Mouse (Mus musculus): ENCODE measurements around the gene Wdr76. TPM values are rescaled to one million over a fixed set of nuclear protein-coding genes. Genes with fewer than 3 reads are reported as not detected.

Wdr76 gene
- polyA plus RNA-seq, 1 experiment from 2014 or later = 8.8 TPM

- no peak overlapping the region for H3K9ac ChIP-seq
- peaks cover 25% of the 10 kb centered on the region for H3K36me3 ChIP-seq
- no peaks in the 10 kb centered on the region for H3K9me3 ChIP-seq
- no peak for ATAC-seq (ENCODE audit: borderline replicate concordance, extremely low read depth, low FRiP score, low TSS enrichment)
- no peak overlapping the region for H3K4me2 ChIP-seq
- H3K4me1 ChIP-seq = no peaks in the 10 kb centered on the region
- no peak overlapping the region for H3K4me3 ChIP-seq
- 89% methylated on average over 2 of the region's 2 CpGs for WGBS
- no peak overlapping the region for H3K27ac ChIP-seq
- H3K27me3 ChIP-seq = no peaks in the 10 kb centered on the region
These were observed 18.5 kb downstream of the Wdr76 start for GRCm38 (mm10) chr2:121525056-121525455.

- Histone ChIP-seq H3K4me1 (no peaks in the 10 kb centered on the region), H3K36me3 (peaks cover 28% of the 10 kb centered on the region), H3K4me2 (no peak overlapping the region), H3K9me3 (no peaks in the 10 kb centered on the region), H3K27ac (no peak overlapping the region), H3K9ac (no peak overlapping the region), H3K4me3 (no peak overlapping the region), H3K27me3 (no peaks in the 10 kb centered on the region)
- ATAC-seq (ENCODE audit: borderline replicate concordance, extremely low read depth, low FRiP score, low TSS enrichment) = no peak
- 80% methylated on average over 3 of the region's 3 CpGs for WGBS
These were observed 38.3 kb downstream of the Wdr76 start for GRCm38 (mm10) chr2:121544829-121545228.

GRCm38 (mm10) chr2:121549630-121550029, 43.1 kb downstream of the Wdr76 start:
- Histone ChIP-seq H3K27ac (no peak overlapping the region), H3K4me2 (no peak overlapping the region), H3K4me3 (no peak overlapping the region), H3K9ac (no peak overlapping the region), H3K9me3 (no peaks in the 10 kb centered on the region), H3K27me3 (no peaks in the 10 kb centered on the region), H3K36me3 (peaks cover 11% of the 10 kb centered on the region; the same call in 1 of the 2 replicates), H3K4me1 (no peaks in the 10 kb centered on the region)
- no peak for ATAC-seq (ENCODE audit: borderline replicate concordance, extremely low read depth, low FRiP score, low TSS enrichment)
- 86% methylated on average over 6 of the region's 6 CpGs for WGBS

DNA sequence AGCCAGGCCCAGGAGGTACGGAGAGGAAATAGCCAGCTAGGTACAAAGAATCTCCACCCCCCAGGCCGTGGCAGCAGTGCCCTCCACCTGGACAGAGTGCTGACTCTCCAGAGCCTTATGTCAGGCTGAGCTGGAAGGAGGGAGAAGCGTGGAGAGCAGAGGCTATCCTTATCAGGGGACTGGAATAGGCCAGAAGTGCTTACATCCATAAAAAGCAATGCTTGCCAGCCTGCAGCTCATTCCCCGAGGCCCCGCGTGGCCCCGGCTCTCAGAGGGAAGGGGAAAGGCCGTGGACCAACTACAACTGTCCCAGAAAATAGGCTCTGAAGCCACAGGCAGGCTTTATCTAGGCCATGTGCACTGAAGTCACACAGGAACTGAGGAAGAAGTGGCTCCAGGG, 44.7 kb downstream of the Wdr76 start:
- ATAC-seq (ENCODE audit: borderline replicate concordance, extremely low read depth, low FRiP score, low TSS enrichment) = no peak

GRCm38 (mm10) chr2:121563117-121563516, 56.6 kb downstream of the Wdr76 start:
- 81% methylated on average over 3 of the region's 3 CpGs for WGBS
- Histone ChIP-seq H3K36me3 (no peaks in the 10 kb centered on the region), H3K4me1 (no peaks in the 10 kb centered on the region), H3K4me3 (no peak overlapping the region), H3K27ac (no peak overlapping the region), H3K9me3 (no peaks in the 10 kb centered on the region), H3K4me2 (no peak overlapping the region), H3K9ac (no peak overlapping the region), H3K27me3 (no peaks in the 10 kb centered on the region)
- ATAC-seq (ENCODE audit: borderline replicate concordance, extremely low read depth, low FRiP score, low TSS enrichment) = no peak

More for the DNA sequence above, 44.7 kb downstream of the Wdr76 start:
- Histone ChIP-seq H3K36me3 (peaks cover 2% of the 10 kb centered on the region; the same call in 1 of the 2 replicates), H3K4me1 (no peaks in the 10 kb centered on the region), H3K27ac (no peak overlapping the region), H3K9me3 (no peaks in the 10 kb centered on the region), H3K4me2 (no peak overlapping the region), H3K4me3 (no peak overlapping the region), H3K27me3 (no peaks in the 10 kb centered on the region), H3K9ac (no peak overlapping the region)
- WGBS = 73% methylated on average over 8 of the region's 8 CpGs

DNA sequence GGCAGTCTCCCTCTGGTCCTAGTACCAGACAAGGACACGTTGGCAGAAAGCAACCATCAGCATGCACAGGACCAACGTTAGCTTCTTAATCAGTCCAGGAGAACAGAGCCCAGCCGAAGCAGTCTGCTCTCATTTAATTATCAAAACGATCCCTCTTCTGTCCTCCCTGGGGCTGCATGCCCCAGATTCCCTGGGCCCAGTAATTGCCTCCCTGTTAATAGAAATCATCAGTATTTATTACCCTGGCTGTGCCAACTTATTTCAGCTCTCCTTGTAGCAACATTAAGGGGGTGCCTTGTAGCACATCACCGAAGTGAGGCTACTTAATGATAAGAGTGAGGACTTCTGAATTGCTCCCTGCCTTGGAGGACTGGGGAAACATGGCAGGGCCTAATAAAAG, 59.4 kb downstream of the Wdr76 start:
- Histone ChIP-seq H3K4me2 (no peak overlapping the region), H3K9ac (no peak overlapping the region), H3K9me3 (no peaks in the 10 kb centered on the region), H3K36me3 (no peaks in the 10 kb centered on the region), H3K27me3 (no peaks in the 10 kb centered on the region), H3K4me3 (no peak overlapping the region), H3K27ac (no peak overlapping the region), H3K4me1 (no peaks in the 10 kb centered on the region)
- 74% methylated on average over 5 of the region's 5 CpGs for WGBS
- no peak for ATAC-seq (ENCODE audit: borderline replicate concordance, extremely low read depth, low FRiP score, low TSS enrichment)

DNA sequence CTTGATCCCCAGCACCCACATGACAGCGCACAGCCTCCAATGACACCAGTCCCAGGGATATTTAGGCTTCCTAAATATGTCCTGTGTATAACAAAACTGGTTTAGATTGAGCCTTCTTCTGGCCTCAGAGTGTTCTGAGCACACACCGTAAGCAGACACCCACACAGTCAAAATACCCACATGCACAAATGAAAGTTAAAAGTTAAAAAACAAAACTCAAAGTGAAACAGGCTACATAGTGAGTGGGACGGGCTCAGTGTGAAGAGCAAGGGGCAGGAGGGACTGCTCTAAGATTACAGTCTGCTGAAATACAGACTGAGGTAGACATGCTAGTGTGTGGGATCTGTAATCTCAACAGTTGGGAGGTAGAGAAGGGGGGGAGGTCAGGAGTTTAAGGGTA, 63.5 kb downstream of the Wdr76 start:
- no peaks in the 10 kb centered on the region for H3K9me3 ChIP-seq
- H3K4me3 ChIP-seq = no peak overlapping the region
- H3K9ac ChIP-seq = no peak overlapping the region
- no peaks in the 10 kb centered on the region for H3K36me3 ChIP-seq
- H3K27me3 ChIP-seq = no peaks in the 10 kb centered on the region; the same call in 1 of the 2 replicates
- no peak overlapping the region for H3K4me2 ChIP-seq
- peaks cover 12% of the 10 kb centered on the region for H3K4me1 ChIP-seq
- H3K27ac ChIP-seq = no peak overlapping the region
- 78% methylated on average over 3 of the region's 3 CpGs for whole genome bisulfite sequencing
- ATAC-seq (ENCODE audit: borderline replicate concordance, extremely low read depth, low FRiP score, low TSS enrichment) = no peak

- ATAC-seq (ENCODE audit: borderline replicate concordance, extremely low read depth, low FRiP score, low TSS enrichment) = no peak
- Histone ChIP-seq H3K9ac (no peak overlapping the region), H3K4me1 (peaks cover 23% of the 10 kb centered on the region), H3K36me3 (no peaks in the 10 kb centered on the region), H3K27me3 (no peaks in the 10 kb centered on the region; the same call in 1 of the 2 replicates), H3K4me3 (no peak overlapping the region), H3K9me3 (no peaks in the 10 kb centered on the region), H3K27ac (no peak overlapping the region), H3K4me2 (no peak overlapping the region)
- WGBS = 67% methylated on average over 8 of the region's 8 CpGs
These were observed 64.6 kb downstream of the Wdr76 start for GRCm38 (mm10) chr2:121570999-121571655.

DNA sequence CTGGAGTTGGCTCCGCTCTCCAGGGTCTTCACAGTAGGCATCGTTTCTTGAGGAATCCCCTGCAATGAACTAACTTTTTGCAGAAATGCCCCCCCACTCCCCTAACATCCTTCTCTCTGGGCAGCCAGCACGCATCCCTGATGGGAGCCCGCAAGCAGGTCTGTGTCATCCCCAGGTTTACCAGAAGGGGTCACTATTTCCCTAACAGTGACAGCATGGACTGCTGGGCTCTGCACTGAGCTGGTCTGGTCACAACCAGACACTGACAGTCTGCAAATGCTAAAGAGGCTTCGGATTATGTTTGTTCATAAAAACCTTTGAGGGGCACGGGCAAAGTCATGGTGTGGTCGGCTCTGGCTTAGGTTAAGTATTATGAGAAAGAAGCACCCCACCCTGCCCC, 65.3 kb downstream of the Wdr76 start:
- no peaks in the 10 kb centered on the region for H3K9me3 ChIP-seq
- WGBS = 11% methylated on average over 7 of the region's 7 CpGs
- peak; percentile 69; the same call in 1 of the 2 replicates for ATAC-seq (ENCODE audit: borderline replicate concordance, extremely low read depth, low FRiP score, low TSS enrichment)
- peaks cover 26% of the 10 kb centered on the region for H3K4me1 ChIP-seq
- no peak overlapping the region for H3K27ac ChIP-seq
- no peak overlapping the region for H3K9ac ChIP-seq
- H3K4me3 ChIP-seq = no peak overlapping the region
- no peaks in the 10 kb centered on the region for H3K36me3 ChIP-seq
- no peaks in the 10 kb centered on the region; the same call in 1 of the 2 replicates for H3K27me3 ChIP-seq
- H3K4me2 ChIP-seq = no peak overlapping the region

DNA sequence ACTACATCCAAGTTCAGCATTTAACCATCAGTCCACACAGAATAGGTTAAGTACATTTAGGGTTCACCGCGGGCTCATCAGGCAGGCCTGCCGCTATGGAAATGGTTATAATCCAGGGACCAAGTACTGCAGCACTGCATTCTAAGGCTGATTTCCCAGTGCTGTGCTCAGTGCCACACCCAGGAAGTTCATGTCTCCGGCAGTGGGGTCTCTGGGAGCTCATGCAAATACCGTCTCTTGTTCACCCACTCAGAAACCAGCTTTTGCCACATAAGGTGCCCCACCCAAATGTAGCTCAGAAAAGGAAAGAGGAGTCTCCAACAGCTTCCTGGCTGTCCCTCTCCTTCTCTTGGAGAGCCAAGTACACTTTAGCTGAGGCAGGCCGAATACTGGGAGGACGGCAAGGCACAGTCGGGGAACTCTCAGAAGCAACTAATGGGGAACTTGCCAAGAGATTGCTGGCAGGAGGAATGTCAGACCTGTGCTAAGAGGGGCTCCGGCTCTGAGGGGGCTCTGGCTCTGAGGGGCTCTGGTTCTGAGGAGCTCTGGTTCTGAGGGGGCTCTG, 67.6 kb downstream of the Wdr76 start:
- no peak overlapping the region for H3K4me3 ChIP-seq
- no peaks in the 10 kb centered on the region for H3K36me3 ChIP-seq
- ATAC-seq (ENCODE audit: borderline replicate concordance, extremely low read depth, low FRiP score, low TSS enrichment) = no peak
- no peaks in the 10 kb centered on the region; the same call in 1 of the 2 replicates for H3K27me3 ChIP-seq
- H3K9ac ChIP-seq = no peak overlapping the region
- 53% methylated on average over 9 of the region's 9 CpGs for WGBS
- no peak overlapping the region for H3K4me2 ChIP-seq
- peak overlapping the region; percentile 8; the same call in 1 of the 2 replicates for H3K27ac ChIP-seq
- H3K4me1 ChIP-seq = peaks cover 26% of the 10 kb centered on the region
- no peaks in the 10 kb centered on the region for H3K9me3 ChIP-seq

DNA sequence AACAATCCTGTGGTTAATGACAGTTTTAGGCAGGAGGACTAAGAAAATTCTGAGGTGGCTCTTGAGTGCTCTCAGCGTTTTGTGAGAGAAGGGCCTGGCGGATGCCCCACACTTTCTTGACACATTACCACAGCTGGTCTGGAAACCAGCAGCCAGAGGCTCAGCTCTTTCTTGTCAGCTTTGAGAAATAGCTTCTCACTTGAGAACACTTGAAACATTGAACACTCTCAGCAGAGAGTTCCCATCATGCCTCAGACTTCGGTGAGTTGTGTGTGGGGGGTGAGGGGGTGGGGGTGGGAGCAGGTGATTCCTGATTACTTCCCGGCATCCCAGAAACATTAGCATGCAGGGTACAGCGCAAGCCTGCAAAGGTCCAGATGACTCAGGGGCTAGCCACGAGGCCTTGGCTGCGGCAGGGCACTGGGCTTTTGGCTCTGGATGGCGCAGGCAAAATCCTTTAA, 69.2 kb downstream of the Wdr76 start:
- no peak overlapping the region for H3K4me3 ChIP-seq
- peak; percentile 60; the same call in 1 of the 2 replicates for ATAC-seq (ENCODE audit: borderline replicate concordance, extremely low read depth, low FRiP score, low TSS enrichment)
- no peaks in the 10 kb centered on the region; the same call in 1 of the 2 replicates for H3K27me3 ChIP-seq
- H3K36me3 ChIP-seq = no peaks in the 10 kb centered on the region
- peaks cover 26% of the 10 kb centered on the region for H3K4me1 ChIP-seq
- H3K9ac ChIP-seq = no peak overlapping the region
- H3K4me2 ChIP-seq = no peak overlapping the region
- WGBS = 28% methylated on average over 8 of the region's 8 CpGs
- peak overlapping the region; percentile 32; the same call in 1 of the 2 replicates for H3K27ac ChIP-seq
- H3K9me3 ChIP-seq = no peaks in the 10 kb centered on the region

DNA sequence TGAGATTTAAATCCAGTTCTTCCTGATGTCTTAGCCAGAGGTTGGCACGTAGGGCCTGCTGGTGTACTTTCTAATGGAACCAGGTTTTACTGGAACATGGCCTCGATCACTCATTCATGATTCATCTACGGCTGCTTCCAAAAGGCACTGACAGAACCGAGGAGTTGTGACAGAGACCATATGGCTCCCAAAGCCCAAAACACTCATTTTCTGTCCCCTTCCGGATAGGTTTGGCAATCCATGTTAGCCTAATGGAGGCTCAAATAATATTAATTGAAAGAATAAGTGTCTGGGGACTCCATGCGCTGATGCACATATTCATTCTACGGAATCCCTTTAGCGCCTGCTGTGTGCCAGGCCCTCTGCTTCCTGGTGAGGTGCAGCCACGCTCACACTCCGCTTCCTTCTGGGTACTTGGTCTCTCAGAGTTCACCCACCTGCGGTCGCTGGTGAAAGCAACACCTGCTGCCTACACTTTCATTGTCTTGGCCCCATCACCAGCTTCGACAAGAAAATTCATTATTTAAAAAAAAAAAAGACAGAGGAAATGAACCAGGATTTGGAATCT, 76.4 kb downstream of the Wdr76 start:
- no peak for ATAC-seq (ENCODE audit: borderline replicate concordance, extremely low read depth, low FRiP score, low TSS enrichment)
- Histone ChIP-seq H3K27ac (peak overlapping the region; percentile 64), H3K27me3 (no peaks in the 10 kb centered on the region), H3K4me2 (no peak overlapping the region), H3K9ac (no peak overlapping the region), H3K36me3 (no peaks in the 10 kb centered on the region), H3K9me3 (no peaks in the 10 kb centered on the region), H3K4me1 (peaks cover 18% of the 10 kb centered on the region), H3K4me3 (no peak overlapping the region)
- 68% methylated on average over 13 of the region's 13 CpGs for WGBS

Data from lung, embryonic 15.5 days (tissue).